Mouse (Mus musculus) urinary bladder, adult 18-20 months (tissue): Measurements from ENCODE around the gene Xrcc5.

Source experiments
- DNase-seq, 2 experiments: peaks; one replicate each; pipeline ENCODE4 v3.0.0; 2022; ENCODE audit warnings: low spot score in 2 of 2, mixed read lengths in 2 of 2

Gene Xrcc5

GRCm38 (mm10) chr1:72390420-72390819 is 83.2 kb downstream of the Xrcc5 start:
- DNase-seq: no peak

GRCm38 (mm10) chr1:72399720-72400401 is 92.6 kb downstream of the Xrcc5 start:
- no peak for DNase-seq

GRCm38 (mm10) chr1:72400616-72401015 is 93.4 kb downstream of the Xrcc5 start:
- no peak for DNase-seq

GRCm38 (mm10) chr1:72401331-72402069 is 94.3 kb downstream of the Xrcc5 start:
- DNase-seq: no peak

- no peak for DNase-seq
Measured at GRCm38 (mm10) chr1:72406505-72407079, 99.4 kb downstream of the Xrcc5 start.

GRCm38 (mm10) chr1:72409936-72410335 is 102.7 kb downstream of the Xrcc5 start:
- no peak for DNase-seq

- no peak for DNase-seq
Measured at GRCm38 (mm10) chr1:72411108-72411507, 103.9 kb downstream of the Xrcc5 start.

GRCm38 (mm10) chr1:72413205-72413604 is 106.0 kb downstream of the Xrcc5 start:
- no peak for DNase-seq

- DNase-seq: no peak
Measured at GRCm38 (mm10) chr1:72414133-72414532, 106.9 kb downstream of the Xrcc5 start.

GRCm38 (mm10) chr1:72414561-72415253 is 107.5 kb downstream of the Xrcc5 start:
- peak; percentile 27 to 29 for DNase-seq

- DNase-seq: peak in 1 of 2 experiments; percentile 21
Measured at GRCm38 (mm10) chr1:72418744-72419655, 111.8 kb downstream of the Xrcc5 start.

- DNase-seq: no peak
Measured at GRCm38 (mm10) chr1:72420220-72420619, 113.0 kb downstream of the Xrcc5 start.

- DNase-seq: no peak
Measured at GRCm38 (mm10) chr1:72422121-72422520, 114.9 kb downstream of the Xrcc5 start.

- DNase-seq: no peak
Measured at GRCm38 (mm10) chr1:72426456-72426855, 119.2 kb downstream of the Xrcc5 start.

- DNase-seq: no peak
Measured at GRCm38 (mm10) chr1:72428526-72428925, 121.3 kb downstream of the Xrcc5 start.

- no peak for DNase-seq
Measured at GRCm38 (mm10) chr1:72429107-72429807, 122.0 kb downstream of the Xrcc5 start.

GRCm38 (mm10) chr1:72432579-72432978 is 125.4 kb downstream of the Xrcc5 start:
- DNase-seq: no peak

- DNase-seq: no peak
Measured at GRCm38 (mm10) chr1:72434510-72434909, 127.3 kb downstream of the Xrcc5 start.

GRCm38 (mm10) chr1:72436967-72437366 is 129.7 kb downstream of the Xrcc5 start:
- DNase-seq: no peak

GRCm38 (mm10) chr1:72439146-72439545 is 131.9 kb downstream of the Xrcc5 start:
- no peak for DNase-seq

- no peak for DNase-seq
Measured at GRCm38 (mm10) chr1:72442747-72443146, 135.5 kb downstream of the Xrcc5 start.
